Mouse (Mus musculus) heart, embryonic 16.5 days (tissue): ENCODE measurements around the gene Olfr1442. TPM values are rescaled to one million over a fixed set of nuclear protein-coding genes. Genes with fewer than 3 reads are reported as not detected.
"Not testable (repeated sequence)": the region's sequence is repeated elsewhere in the genome, so short reads cannot be mapped to it uniquely, and the experiment has no call there.

ENCODE experiments used
- ATAC-seq: fragments of 200-750 bp; cut with Nextera tagmentation; replicated peaks from 2 replicates; pipeline ENCODE4 v1.8.0; 2017; ENCODE audit warnings: moderate number of reproducible peaks; ENCODE audit not compliant: insufficient read depth, low FRiP score; ENCODE audit errors: extremely low read depth
- H3K27ac ChIP-seq: fragments of 300-500 bp; sonication (generic); 2 replicates; pipeline ENCODE4 v1.5.1; 2014; ENCODE audit warnings: mild to moderate bottlenecking, low read length, control low read depth, moderate library complexity
- H3K27me3 ChIP-seq: fragments of 300-500 bp; sonication (generic); 2 replicates; pipeline ENCODE4 v1.6.1; 2014; ENCODE audit warnings: low read length, mixed read lengths; ENCODE audit not compliant: control insufficient read depth, insufficient read depth
- H3K36me3 ChIP-seq: fragments of 300-500 bp; sonication (generic); 2 replicates; pipeline ENCODE4 v1.6.1; 2014; ENCODE audit not compliant: control insufficient read depth, insufficient read depth
- H3K4me1 ChIP-seq: fragments of 300-500 bp; sonication (generic); 2 replicates; pipeline ENCODE4 v1.6.1; 2014; ENCODE audit warnings: low read length, mixed read lengths; ENCODE audit not compliant: control insufficient read depth, insufficient read depth
- H3K4me2 ChIP-seq: fragments of 300-500 bp; sonication (generic); 2 replicates; pipeline ENCODE4 v1.6.1; 2014; ENCODE audit warnings: low read depth, mild to moderate bottlenecking, control low read depth, low read length
- H3K4me3 ChIP-seq: fragments of 300-500 bp; sonication (generic); 2 replicates; pipeline ENCODE4 v1.5.1; 2014; ENCODE audit warnings: mild to moderate bottlenecking, control low read depth, low read length
- H3K9ac ChIP-seq: fragments of 300-500 bp; sonication (generic); 2 replicates; pipeline ENCODE4 v1.6.1; 2014; ENCODE audit warnings: low read length, control low read depth
- H3K9me3 ChIP-seq: fragments of 300-500 bp; sonication (generic); replicated peaks from 2 replicates; pipeline ENCODE4 v1.6.1; 2016; ENCODE audit warnings: low read length; ENCODE audit not compliant: control insufficient read depth
- WGBS: fragments of 180-500 bp; shearing (Covaris S2); extraction: QIAGEN DNeasy Blood & Tissue Kit; methylation state at CpG from one replicate; pipeline ENCODE4 v1.1.7; 2014; 5-methylcytosine and 5-hydroxymethylcytosine counted together
- polyA plus RNA-seq: library from polyadenylated mRNA; unstranded; fragments of >200 nt; fragmentation: Nextera tagmentation; extraction: Ambion mirVana; gene quantifications from 2 replicates; pipeline ENCODE4 v1.2.1, GENCODE M21; 2015

Olfr1442 gene
- polyA plus RNA-seq, result not detected in 2 replicates

- Histone ChIP-seq H3K4me3 (no peak within 1 kb of the TSS), H3K9me3 (no peaks in the 10 kb centered on the region), H3K27ac (no peak within 1 kb of the TSS), H3K9ac (no peak within 1 kb of the TSS), H3K4me2 (no peak within 1 kb of the TSS), H3K4me1 (no peaks in the 10 kb centered on the region), H3K27me3 (no peaks in the 10 kb centered on the region), H3K36me3 (no peaks in the 10 kb centered on the region)
- no peak for ATAC-seq
These were observed at the start of gene Olfr1442 for GRCm38 (mm10) chr19:12670139-12670538. Gene Olfr1442 (plus strand): TSS chr19:12670439.

DNA sequence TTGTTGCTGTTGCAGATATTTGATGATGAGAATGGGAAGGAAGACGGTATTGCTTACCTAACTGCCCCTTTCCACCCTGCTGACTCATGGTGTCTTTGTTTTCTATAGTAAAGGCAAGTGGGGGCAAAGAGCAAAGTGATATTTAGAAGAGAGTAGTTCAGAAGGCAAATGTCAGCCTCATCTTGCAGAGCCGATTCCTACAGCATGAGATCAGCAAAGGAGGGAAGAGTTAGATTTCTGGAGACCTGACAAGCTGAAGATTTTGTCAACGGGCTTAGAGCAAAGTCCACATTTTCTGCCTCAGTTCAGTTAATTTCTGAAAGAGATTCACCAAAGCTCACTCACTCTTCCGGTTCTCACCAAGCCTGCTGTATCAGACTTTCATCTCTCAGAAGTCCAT, 37.1 kb upstream of the Olfr1442 start, which contains the start of gene Glyat:
Gene Glyat, plus strand, starts transcription at position 133 of the 400 bp plus-strand sequence.
- no peak within 1 kb of the TSS for H3K9ac ChIP-seq
- H3K4me1 ChIP-seq, result no peaks in the 10 kb centered on the region
- WGBS, result 59% methylated on average over 4 of the region's 4 CpGs
- no peaks in the 10 kb centered on the region for H3K36me3 ChIP-seq
- no peaks in the 10 kb centered on the region for H3K9me3 ChIP-seq
- H3K27me3 ChIP-seq, result no peaks in the 10 kb centered on the region
- H3K4me2 ChIP-seq, result no peak within 1 kb of the TSS
- H3K4me3 ChIP-seq, result no peak within 1 kb of the TSS
- no peak for ATAC-seq
- H3K27ac ChIP-seq, result no peak within 1 kb of the TSS

- H3K36me3 ChIP-seq, result no peaks in the 10 kb centered on the region
- H3K9me3 ChIP-seq, result no peaks in the 10 kb centered on the region
- no peak overlapping the region for H3K4me3 ChIP-seq
- H3K27ac ChIP-seq, result no peak overlapping the region
- no peak overlapping the region for H3K9ac ChIP-seq
- no peaks in the 10 kb centered on the region for H3K27me3 ChIP-seq
- ATAC-seq, result no peak
- H3K4me2 ChIP-seq, result no peak overlapping the region
- H3K4me1 ChIP-seq, result no peaks in the 10 kb centered on the region
- 80% methylated on average over 3 of the region's 3 CpGs for WGBS
These were observed 36.0 kb upstream of the Olfr1442 start for GRCm38 (mm10) chr19:12634259-12634658.

GRCm38 (mm10) chr19:12634963-12635362, 35.3 kb upstream of the Olfr1442 start:
- WGBS, result 67% methylated on average over 4 of the region's 4 CpGs
- no peak overlapping the region for H3K4me3 ChIP-seq
- no peak overlapping the region for H3K27ac ChIP-seq
- no peak for ATAC-seq
- H3K9ac ChIP-seq, result no peak overlapping the region
- no peaks in the 10 kb centered on the region for H3K4me1 ChIP-seq
- no peaks in the 10 kb centered on the region for H3K36me3 ChIP-seq
- no peaks in the 10 kb centered on the region for H3K9me3 ChIP-seq
- no peak overlapping the region for H3K4me2 ChIP-seq
- no peaks in the 10 kb centered on the region for H3K27me3 ChIP-seq

GRCm38 (mm10) chr19:12636863-12637262, 33.4 kb upstream of the Olfr1442 start:
- no peak for ATAC-seq
- H3K9ac ChIP-seq, result no peak overlapping the region
- H3K9me3 ChIP-seq, result no peaks in the 10 kb centered on the region
- WGBS, result 63% methylated on average over 3 of the region's 3 CpGs
- H3K27ac ChIP-seq, result no peak overlapping the region
- H3K36me3 ChIP-seq, result no peaks in the 10 kb centered on the region
- H3K27me3 ChIP-seq, result no peaks in the 10 kb centered on the region
- no peaks in the 10 kb centered on the region for H3K4me1 ChIP-seq
- no peak overlapping the region for H3K4me2 ChIP-seq
- H3K4me3 ChIP-seq, result no peak overlapping the region

DNA sequence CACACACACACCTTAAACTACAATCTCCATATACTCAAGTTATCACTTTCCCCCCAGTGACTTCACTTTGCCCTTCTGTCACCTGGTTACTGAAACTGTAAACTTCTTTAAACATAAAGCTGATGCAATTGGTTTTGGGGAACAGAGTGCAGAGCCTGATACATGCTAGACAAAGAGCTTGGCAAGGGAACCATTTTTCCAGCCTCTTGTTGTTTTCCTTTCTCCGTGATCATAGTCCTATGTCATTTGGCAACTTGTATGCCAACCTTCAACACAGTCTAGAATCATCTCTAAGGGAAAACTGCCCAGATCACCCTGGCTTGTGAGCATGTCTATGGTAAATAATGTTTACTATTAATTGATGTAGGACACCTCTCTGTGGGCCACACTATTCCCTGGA, 32.2 kb upstream of the Olfr1442 start:
- no peak for ATAC-seq
- H3K4me3 ChIP-seq, result no peak overlapping the region
- H3K36me3 ChIP-seq, result no peaks in the 10 kb centered on the region
- H3K27me3 ChIP-seq, result no peaks in the 10 kb centered on the region
- no peaks in the 10 kb centered on the region for H3K4me1 ChIP-seq
- H3K9ac ChIP-seq, result no peak overlapping the region
- no peak overlapping the region for H3K4me2 ChIP-seq
- H3K27ac ChIP-seq, result no peak overlapping the region
- H3K9me3 ChIP-seq, result no peaks in the 10 kb centered on the region
- 74% methylated on average over 1 of the region's 1 CpGs for WGBS

DNA sequence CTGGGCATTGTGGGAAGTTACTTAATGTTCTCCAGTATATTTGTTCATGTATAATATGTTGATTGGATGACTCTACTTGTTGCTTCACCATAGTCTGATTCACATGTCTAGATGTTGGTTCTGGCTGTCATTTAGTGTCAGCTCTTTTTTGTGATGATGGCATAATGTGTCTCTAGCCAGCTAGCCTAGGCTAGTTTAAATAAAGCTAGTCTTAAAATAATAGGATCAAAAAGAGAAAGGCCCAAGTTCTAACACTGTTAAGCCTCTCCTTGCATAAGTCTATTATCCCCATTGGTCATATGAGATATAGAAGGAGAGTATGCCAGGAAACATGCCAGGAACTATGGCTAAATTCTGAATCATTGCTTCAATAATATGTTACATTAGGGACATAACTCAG, 20.7 kb upstream of the Olfr1442 start:
- no peak overlapping the region for H3K4me2 ChIP-seq
- no peak overlapping the region for H3K27ac ChIP-seq
- no peak overlapping the region for H3K4me3 ChIP-seq
- H3K9me3 ChIP-seq, result peaks cover 3% of the 10 kb centered on the region; the same call in 1 of the 2 replicates
- ATAC-seq, result no peak
- no peak overlapping the region for H3K9ac ChIP-seq
- no peaks in the 10 kb centered on the region for H3K27me3 ChIP-seq
- no peaks in the 10 kb centered on the region for H3K36me3 ChIP-seq
- no peaks in the 10 kb centered on the region for H3K4me1 ChIP-seq

DNA sequence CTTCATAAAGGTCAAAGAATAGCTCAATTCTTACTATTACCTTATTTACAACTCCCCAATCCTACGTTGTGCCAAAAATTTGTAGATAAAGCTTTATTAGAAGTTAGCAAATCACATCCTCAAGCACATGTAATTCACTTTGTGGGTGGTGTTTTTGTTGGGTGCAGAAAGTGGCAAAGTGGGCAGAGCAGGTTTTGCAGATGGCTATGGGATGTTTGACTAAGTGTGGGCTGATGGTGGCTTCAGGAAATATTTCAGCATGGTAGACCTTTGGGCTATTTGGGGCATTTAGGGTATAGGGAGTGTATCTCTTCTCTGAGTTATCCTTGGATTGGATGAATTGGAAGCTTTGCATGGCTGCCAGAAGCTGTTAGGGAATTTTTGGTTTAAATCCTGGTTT, 4.1 kb upstream of the Olfr1442 start:
- H3K9me3 ChIP-seq, result no peaks in the 10 kb centered on the region
- no peak overlapping the region for H3K9ac ChIP-seq
- no peak overlapping the region for H3K4me3 ChIP-seq
- H3K27me3 ChIP-seq, result no peaks in the 10 kb centered on the region
- no peaks in the 10 kb centered on the region for H3K36me3 ChIP-seq
- H3K27ac ChIP-seq, result no peak overlapping the region
- H3K4me1 ChIP-seq, result no peaks in the 10 kb centered on the region
- 60% methylated on average over 1 of the region's 1 CpGs for WGBS
- no peak for ATAC-seq
- H3K4me2 ChIP-seq, result no peak overlapping the region

GRCm38 (mm10) chr19:12668601-12669000, 1.6 kb upstream of the Olfr1442 start:
- not testable (repeated sequence) for H3K27me3 ChIP-seq, H3K9ac ChIP-seq, H3K36me3 ChIP-seq, H3K4me1 ChIP-seq, H3K27ac ChIP-seq, H3K4me3 ChIP-seq, H3K4me2 ChIP-seq, ATAC-seq, H3K9me3 ChIP-seq
- 91% methylated on average over 3 of the region's 3 CpGs for WGBS

DNA sequence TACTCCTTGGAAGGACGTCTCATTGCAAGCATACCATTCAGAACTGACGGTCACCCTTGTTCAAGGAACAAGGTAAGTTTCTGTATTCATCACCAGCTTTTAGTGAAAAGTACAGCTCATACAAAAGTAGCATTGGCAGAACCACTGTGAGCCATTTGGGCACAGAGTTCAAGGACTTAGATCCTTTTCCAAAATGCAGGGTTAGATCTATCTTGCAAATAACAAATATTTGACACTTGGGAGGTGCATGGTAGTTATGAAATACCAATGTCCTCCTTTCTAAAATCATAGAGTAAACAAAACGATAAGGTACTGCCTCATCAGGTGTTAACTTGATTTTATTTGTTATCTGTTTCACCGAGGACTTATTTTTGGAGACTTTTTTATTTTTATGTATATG, 812 bp downstream of the Olfr1442 start:
- Histone ChIP-seq H3K36me3 (no peaks in the 10 kb centered on the region), H3K4me1 (no peaks in the 10 kb centered on the region), H3K4me2 (no peak overlapping the region), H3K9me3 (no peaks in the 10 kb centered on the region), H3K9ac (no peak overlapping the region), H3K4me3 (no peak overlapping the region), H3K27ac (no peak overlapping the region), H3K27me3 (no peaks in the 10 kb centered on the region)
- no peak for ATAC-seq
- 75% methylated on average over 4 of the region's 4 CpGs for WGBS
